Mouse (Mus musculus) skeletal muscle tissue, postnatal 0 days (tissue): ENCODE results near the gene Mea1. TPM values are rescaled to one million over a fixed set of nuclear protein-coding genes. Genes with fewer than 3 reads are reported as not detected.

Source experiments
- polyA plus RNA-seq: library from polyadenylated mRNA; unstranded; fragments of >200 nt; fragmentation: Nextera tagmentation; extraction: Ambion mirVana; gene quantifications from 2 replicates; pipeline ENCODE4 v1.2.1, GENCODE M21; 2015

Gene Mea1
- polyA plus RNA-seq = 77.9 and 84.1 TPM in 2 replicates

GRCm38 (mm10) chr17:46678416-46678815 lies at the start of gene Mea1:
Mea1 (plus strand) TSS chr17:46678793.

GRCm38 (mm10) chr17:46645561-46646321 lies 32.9 kb upstream of the Mea1 start, which contains the start of the genes Klc4 and Mrpl2:
Klc4 (minus strand) TSS chr17:46646022.
Mrpl2 (plus strand) TSS chr17:46646229.

GRCm38 (mm10) chr17:46650232-46651031 lies 28.2 kb upstream of the Mea1 start, which contains the start of gene Cul7:
Cul7 (plus strand) TSS chr17:46650337.

GRCm38 (mm10) chr17:46673850-46674529 lies 4.6 kb upstream of the Mea1 start, which contains the start of gene Rrp36:
Rrp36 (minus strand) TSS chr17:46674352.

GRCm38 (mm10) chr17:46680760-46681373 lies 2.3 kb downstream of the Mea1 start, which contains the start of gene Klhdc3:
Klhdc3 (minus strand) TSS chr17:46680914.

GRCm38 (mm10) chr17:46704887-46705835 lies 26.6 kb downstream of the Mea1 start, which contains the start of gene Ppp2r5d:
Ppp2r5d (minus strand) TSS chr17:46705111.

GRCm38 (mm10) chr17:46710959-46711597 lies 32.5 kb downstream of the Mea1 start, which contains the start of gene Pex6:
Pex6 (plus strand) TSS chr17:46711463.

GRCm38 (mm10) chr17:46728904-46729318 lies 50.3 kb downstream of the Mea1 start, which contains the start of gene Gnmt:
Gnmt (minus strand) TSS chr17:46729168.

Other genes starting within 250 kb of the Mea1 start
- gene Crip3, start 249.9 kb upstream of the Mea1 start, polyA plus RNA-seq = 0.96 and 2.6 TPM in 2 replicates
- gene Slc22a7, start 240.3 kb upstream of the Mea1 start, polyA plus RNA-seq = not detected in 2 replicates
- gene Ttbk1, start 191.1 kb upstream of the Mea1 start, polyA plus RNA-seq = 0.02 and 0.03 TPM in 2 replicates
- 4.4 and 6.8 TPM in 2 replicates for gene Dnph1, start 182.1 kb upstream of the Mea1 start, polyA plus RNA-seq
- 3.8 and 4.6 TPM in 2 replicates for gene Cul9, start 132.4 kb upstream of the Mea1 start, polyA plus RNA-seq
- 11.5 and 11.8 TPM in 2 replicates for gene Srf, start 122.6 kb upstream of the Mea1 start, polyA plus RNA-seq
- gene Ptk7, start 49.3 kb upstream of the Mea1 start, polyA plus RNA-seq = 27.0 and 29.7 TPM in 2 replicates
- 21.3 and 22.1 TPM in 2 replicates for gene Klc4, start 32.8 kb upstream of the Mea1 start, polyA plus RNA-seq
- 162 and 164 TPM in 2 replicates for gene Mrpl2, start 32.6 kb upstream of the Mea1 start, polyA plus RNA-seq
- gene Cul7, start 28.5 kb upstream of the Mea1 start, polyA plus RNA-seq = 29.7 and 30.6 TPM in 2 replicates
- gene Rrp36, start 4.4 kb upstream of the Mea1 start, polyA plus RNA-seq = 31.2 and 38.9 TPM in 2 replicates
- 276 and 315 TPM in 2 replicates for gene Klhdc3, start 2.1 kb downstream of the Mea1 start, polyA plus RNA-seq
- gene Ppp2r5d, start 26.3 kb downstream of the Mea1 start, polyA plus RNA-seq = 40.9 and 43.3 TPM in 2 replicates
- gene Pex6, start 32.7 kb downstream of the Mea1 start, polyA plus RNA-seq = 12.0 and 16.9 TPM in 2 replicates
- 2.6 and 3.7 TPM in 2 replicates for gene Gnmt, start 50.4 kb downstream of the Mea1 start, polyA plus RNA-seq
- gene Cnpy3, start 73.4 kb downstream of the Mea1 start, polyA plus RNA-seq = 22.4 and 30.1 TPM in 2 replicates
- 0.18 and 0.23 TPM in 2 replicates for gene Ptcra, start 84.9 kb downstream of the Mea1 start, polyA plus RNA-seq
- gene 2310039H08Rik, start 93.8 kb downstream of the Mea1 start, polyA plus RNA-seq = 74.0 and 78.1 TPM in 2 replicates
- 64.8 and 75.2 TPM in 2 replicates for gene Rpl7l1, start 103.9 kb downstream of the Mea1 start, polyA plus RNA-seq
- gene Bicral, start 179.7 kb downstream of the Mea1 start, polyA plus RNA-seq = 2.6 and 2.7 TPM in 2 replicates
- 45.2 and 55.0 TPM in 2 replicates for gene Tbcc, start 211.9 kb downstream of the Mea1 start, polyA plus RNA-seq
- not detected in 2 replicates for gene Prph2, start 231.7 kb downstream of the Mea1 start, polyA plus RNA-seq